Mouse (Mus musculus) midbrain, postnatal 0 days (tissue): ENCODE data around the gene Xab2. TPM values are rescaled to one million over a fixed set of nuclear protein-coding genes. Genes with fewer than 3 reads are reported as not detected.

Experiments used
- ATAC-seq: fragments of 200-750 bp; cut with Nextera tagmentation; 2 replicates; pipeline ENCODE4 v1.8.0; 2017; ENCODE audit warnings: moderate number of reproducible peaks, mild to moderate bottlenecking, moderate TSS enrichment, moderate library complexity; ENCODE audit not compliant: low FRiP score
- DNase-seq: peaks from one replicate; pipeline ENCODE4 v3.0.0-alpha.2; 2015; ENCODE audit warnings: low spot score
- H3K27ac ChIP-seq: fragments of 300-500 bp; sonication (generic); 2 replicates; pipeline ENCODE4 v1.5.1; 2014; ENCODE audit warnings: low read depth, mild to moderate bottlenecking, low read length, mixed read lengths
- H3K27me3 ChIP-seq: fragments of 300-500 bp; sonication (generic); 2 replicates; pipeline ENCODE4 v1.6.1; 2014; ENCODE audit warnings: low read length, control low read depth, mixed read lengths; ENCODE audit not compliant: insufficient read depth
- H3K36me3 ChIP-seq: fragments of 300-500 bp; sonication (generic); 2 replicates; pipeline ENCODE4 v1.6.1; 2014; ENCODE audit warnings: low read length, control low read depth, mixed read lengths; ENCODE audit not compliant: insufficient read depth
- H3K4me1 ChIP-seq: fragments of 300-500 bp; sonication (generic); 2 replicates; pipeline ENCODE4 v1.6.1; 2014; ENCODE audit warnings: mild to moderate bottlenecking, control low read depth, antibody characterized with exemption, low read length, mixed read lengths; ENCODE audit not compliant: insufficient read depth
- H3K4me2 ChIP-seq: fragments of 300-500 bp; sonication (generic); 2 replicates; pipeline ENCODE4 v1.6.1; 2014; ENCODE audit warnings: low read depth, mild to moderate bottlenecking, low read length, mixed read lengths; ENCODE audit not compliant: poor library complexity, severe bottlenecking
- H3K4me3 ChIP-seq: fragments of 300-500 bp; sonication (generic); 2 replicates; pipeline ENCODE4 v1.5.1; 2014; ENCODE audit warnings: low read depth, mild to moderate bottlenecking, low read length, moderate library complexity
- H3K9ac ChIP-seq: fragments of 300-500 bp; sonication (generic); replicated peaks from 2 replicates; pipeline ENCODE4 v1.6.1; 2014; ENCODE audit warnings: mild to moderate bottlenecking, low read length, moderate library complexity, mixed read lengths; ENCODE audit not compliant: poor library complexity, severe bottlenecking
- H3K9me3 ChIP-seq: fragments of 300-500 bp; sonication (generic); 2 replicates; pipeline ENCODE4 v1.6.1; 2016; ENCODE audit warnings: low read length, control low read depth
- CTCF ChIP-seq: IDR thresholded peaks from 2 replicates; pipeline ENCODE4 v1.5.1; 2016; ENCODE audit warnings: antibody characterized with exemption, mild to moderate bottlenecking
- WGBS: fragments of 180-500 bp; shearing (Covaris S2); extraction: QIAGEN DNeasy Blood & Tissue Kit; methylation state at CpG from one replicate; pipeline ENCODE4 v1.1.7; 2014; 5-methylcytosine and 5-hydroxymethylcytosine counted together
- polyA plus RNA-seq: library from polyadenylated mRNA; unstranded; fragments of >200 nt; fragmentation: Nextera tagmentation; extraction: Ambion mirVana; gene quantifications from 2 replicates; pipeline ENCODE4 v1.2.1, GENCODE M21; 2015
- total RNA-seq: library from RNA; depleted of rRNA; stranded (reverse); fragments of >200 nt; gene quantifications from 2 replicates; pipeline ENCODE4 v1.2.3, GENCODE M21; 2014

The Xab2 gene
- total and polyA plus RNA-seq, 2 experiments from 2014 or later: 31.7 to 41.9 TPM

DNA sequence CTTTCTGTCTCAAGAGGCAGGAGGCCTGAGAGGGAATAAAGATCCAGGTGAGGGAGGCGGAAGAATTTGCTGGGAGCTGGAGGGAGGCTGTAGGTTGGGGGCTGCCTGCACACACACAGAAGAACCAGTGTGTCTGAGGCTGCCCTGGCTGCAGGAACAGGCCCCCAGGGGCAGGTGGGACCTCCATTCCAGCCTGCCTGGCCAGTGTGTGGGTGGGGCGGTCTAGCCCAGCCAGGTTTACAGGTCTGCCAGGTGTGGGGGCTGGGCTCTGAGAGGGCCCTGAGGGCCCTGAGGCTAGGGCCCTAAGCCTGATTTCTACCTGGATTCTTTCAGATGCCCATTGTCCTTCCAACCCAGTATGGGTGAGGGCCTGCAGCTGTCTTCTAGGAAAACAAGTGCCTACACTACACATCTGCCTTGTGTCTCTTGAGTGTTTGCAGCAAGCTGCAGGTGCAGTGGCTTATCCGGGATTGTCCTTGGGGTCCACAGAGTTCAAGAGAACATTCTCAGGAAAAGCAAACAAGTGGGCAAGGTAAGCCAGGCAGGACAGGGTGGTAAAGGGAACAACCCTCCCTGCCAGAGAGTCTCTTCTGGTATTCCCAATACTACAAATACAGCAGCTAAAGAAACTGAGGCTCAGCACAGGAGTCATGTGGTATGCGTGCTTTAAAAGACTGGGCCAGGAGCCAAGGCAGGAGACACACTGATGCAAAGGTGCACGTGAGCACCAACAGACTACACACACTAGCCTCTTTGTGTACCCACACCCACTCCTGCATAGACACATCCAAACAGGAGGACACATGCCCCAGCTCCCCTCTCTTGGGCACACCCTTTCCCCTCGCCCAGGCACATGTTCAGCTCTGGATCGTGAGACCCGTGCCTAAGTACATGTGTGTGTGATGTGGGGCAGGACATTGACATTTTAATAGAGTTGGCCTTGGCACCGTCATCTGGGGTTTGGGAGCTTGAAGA, 41.4 kb downstream of the Xab2 start:
- no peak for DNase-seq
- no peak overlapping the region for H3K27ac ChIP-seq
- 84% methylated on average over 9 of the region's 9 CpGs for WGBS
- no peaks in the 10 kb centered on the region for H3K36me3 ChIP-seq
- H3K4me1 ChIP-seq: no peaks in the 10 kb centered on the region
- H3K9me3 ChIP-seq: no peaks in the 10 kb centered on the region
- no peaks in the 10 kb centered on the region for H3K27me3 ChIP-seq
- no peak overlapping the region for H3K9ac ChIP-seq
- TF ChIP-seq CTCF: no peak
- no peak overlapping the region for H3K4me3 ChIP-seq
- no peak overlapping the region for H3K4me2 ChIP-seq
- ATAC-seq: no peak

DNA sequence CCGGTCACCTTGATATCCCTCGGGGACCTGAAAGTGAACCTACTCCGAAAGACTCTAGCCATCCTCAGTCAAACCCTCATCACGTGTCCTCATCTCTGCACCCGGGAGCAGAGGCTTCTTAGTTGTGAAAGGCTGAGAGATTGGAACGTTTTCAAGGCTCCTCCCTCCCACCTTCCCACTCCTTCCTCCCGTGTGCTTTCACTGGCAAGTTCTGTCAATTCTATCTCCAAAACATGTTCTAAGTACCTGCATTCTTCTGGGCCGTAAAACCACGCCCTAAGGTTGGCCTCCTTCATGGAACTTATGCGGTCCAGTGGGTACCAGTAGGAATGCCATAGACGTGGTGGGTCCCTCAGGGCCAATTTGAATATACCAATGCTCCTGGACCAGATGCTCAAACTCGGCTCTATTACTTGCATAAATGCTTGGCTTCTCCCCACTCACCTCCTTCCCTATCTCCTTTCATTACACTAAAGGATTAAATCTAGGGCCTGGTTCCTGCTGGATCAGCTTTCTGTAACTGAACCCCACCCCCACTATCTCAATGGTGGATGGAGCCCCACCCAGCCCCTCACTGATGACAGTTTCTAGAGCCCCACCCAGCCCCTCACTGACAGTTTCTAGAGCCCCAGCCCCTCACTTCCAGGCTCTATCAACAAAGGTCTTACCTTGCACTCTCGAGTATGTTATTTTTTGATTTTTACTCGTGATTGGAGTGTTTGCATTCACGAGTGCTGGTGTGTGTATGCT, 44.7 kb downstream of the Xab2 start:
- no peak overlapping the region for H3K4me2 ChIP-seq
- no peak for DNase-seq
- no peaks in the 10 kb centered on the region for H3K4me1 ChIP-seq
- no peaks in the 10 kb centered on the region for H3K27me3 ChIP-seq
- no peak overlapping the region for H3K4me3 ChIP-seq
- no peak for TF ChIP-seq CTCF
- H3K27ac ChIP-seq: no peak overlapping the region
- H3K9me3 ChIP-seq: no peaks in the 10 kb centered on the region
- H3K9ac ChIP-seq: no peak overlapping the region
- WGBS: 81% methylated on average over 15 of the region's 15 CpGs
- H3K36me3 ChIP-seq: no peaks in the 10 kb centered on the region
- ATAC-seq: no peak

DNA sequence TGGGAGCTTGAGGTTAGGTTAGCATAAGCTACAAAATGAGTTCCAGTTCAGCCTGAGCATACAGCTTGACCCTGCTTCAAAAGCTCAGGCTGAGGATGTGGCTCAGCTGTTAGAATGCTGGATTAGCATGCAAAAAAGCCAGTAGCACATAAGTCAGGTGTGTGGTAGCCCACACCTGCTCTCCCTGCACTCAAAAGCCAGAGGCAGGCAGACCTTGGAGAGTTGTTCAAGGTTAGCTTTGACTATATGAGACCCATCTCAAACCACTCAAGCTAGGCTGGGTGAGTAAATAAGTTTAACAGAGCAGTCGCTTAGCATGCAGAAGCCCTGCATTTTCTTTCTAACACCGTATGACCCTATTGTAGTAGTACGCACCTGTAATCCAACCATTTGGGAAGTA, 46.6 kb downstream of the Xab2 start:
- no peak overlapping the region for H3K4me2 ChIP-seq
- no peaks in the 10 kb centered on the region for H3K36me3 ChIP-seq
- H3K9ac ChIP-seq: no peak overlapping the region
- H3K27me3 ChIP-seq: no peaks in the 10 kb centered on the region
- H3K4me3 ChIP-seq: no peak overlapping the region
- TF ChIP-seq CTCF: no peak
- no peaks in the 10 kb centered on the region for H3K4me1 ChIP-seq
- no peak for ATAC-seq
- WGBS: 88% methylated on average over 3 of the region's 3 CpGs
- no peak overlapping the region for H3K27ac ChIP-seq
- H3K9me3 ChIP-seq: no peaks in the 10 kb centered on the region
- no peak for DNase-seq

DNA sequence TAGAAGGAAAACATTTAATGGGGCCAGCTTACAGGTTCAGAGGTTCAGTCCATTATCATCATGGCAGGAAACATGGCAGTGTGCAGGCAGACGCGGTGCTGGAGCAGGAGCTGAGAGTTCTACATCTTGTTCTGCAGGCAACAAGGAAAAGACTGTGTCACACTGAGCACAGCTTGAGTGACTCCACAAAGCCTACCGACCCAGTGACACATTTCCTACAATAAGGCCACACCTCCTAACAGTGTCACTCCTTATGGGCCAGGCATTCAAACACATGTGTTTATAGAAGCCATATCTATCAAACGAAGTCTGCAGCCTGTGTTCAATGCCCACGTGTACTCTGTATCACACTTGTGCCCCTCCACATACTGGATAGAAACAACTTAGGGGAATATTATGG, 51.3 kb downstream of the Xab2 start:
- no peak for TF ChIP-seq CTCF
- no peak overlapping the region for H3K4me3 ChIP-seq
- H3K27me3 ChIP-seq: no peaks in the 10 kb centered on the region
- DNase-seq (no peak), ATAC-seq (no peak)
- H3K27ac ChIP-seq: no peak overlapping the region
- 91% methylated on average over 5 of the region's 5 CpGs for WGBS
- H3K9me3 ChIP-seq: no peaks in the 10 kb centered on the region
- H3K9ac ChIP-seq: no peak overlapping the region
- H3K4me1 ChIP-seq: no peaks in the 10 kb centered on the region
- H3K4me2 ChIP-seq: no peak overlapping the region
- H3K36me3 ChIP-seq: no peaks in the 10 kb centered on the region

DNA sequence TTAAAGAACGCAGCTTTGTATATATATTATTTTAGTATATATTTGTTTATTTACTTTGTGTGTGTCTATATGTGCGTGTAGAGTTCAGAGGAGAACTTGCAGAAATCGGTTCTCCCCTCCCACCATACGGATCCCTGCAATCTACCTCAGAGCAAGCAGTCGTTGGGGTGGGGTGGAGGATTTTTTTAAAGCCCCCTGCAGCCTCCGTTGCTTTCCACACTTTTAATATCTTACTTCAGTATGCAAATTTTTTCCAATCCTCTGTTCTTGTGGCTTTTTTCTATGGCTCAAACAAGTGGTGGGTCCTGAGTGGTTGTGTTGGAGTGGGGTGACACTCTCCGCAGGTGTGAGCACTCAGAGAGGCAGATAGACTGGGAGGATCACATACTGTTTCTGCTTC, 52.7 kb downstream of the Xab2 start:
- no peak for TF ChIP-seq CTCF
- Histone ChIP-seq H3K27me3 (no peaks in the 10 kb centered on the region), H3K27ac (no peak overlapping the region), H3K4me1 (no peaks in the 10 kb centered on the region), H3K36me3 (no peaks in the 10 kb centered on the region), H3K9me3 (no peaks in the 10 kb centered on the region), H3K4me2 (no peak overlapping the region), H3K4me3 (no peak overlapping the region), H3K9ac (no peak overlapping the region)
- DNase-seq (no peak), ATAC-seq (no peak)
- 7% methylated on average over 7 of the region's 7 CpGs for WGBS
